Mouse (Mus musculus) heart, embryonic 12.5 days (tissue): ENCODE measurements at regions not wholly inside any gene's neighbourhood (a gene's known extent, or its start where the extent isn't known, plus 50 kb on each side); places are given as distances from the start of the nearest gene placed in this dataset. TPM values are rescaled to one million over a fixed set of nuclear protein-coding genes. Genes with fewer than 3 reads are reported as not detected.

Source experiments
- ATAC-seq: fragments of 200-750 bp; cut with Nextera tagmentation; 2 replicates; pipeline ENCODE4 v1.8.0; 2017; ENCODE audit warnings: moderate TSS enrichment, moderate library complexity; ENCODE audit not compliant: insufficient number of reproducible peaks, low FRiP score
- H3K27ac ChIP-seq: fragments of 300-500 bp; sonication (generic); 2 replicates; pipeline ENCODE4 v1.5.1; 2016; ENCODE audit warnings: mild to moderate bottlenecking, moderate library complexity; ENCODE audit not compliant: poor library complexity, severe bottlenecking
- H3K27me3 ChIP-seq: fragments of 300-500 bp; sonication (generic); replicated peaks from 2 replicates; pipeline ENCODE4 v1.6.1; 2016; ENCODE audit warnings: mild to moderate bottlenecking, moderate library complexity
- H3K36me3 ChIP-seq: fragments of 300-500 bp; sonication (generic); 2 replicates; pipeline ENCODE4 v1.6.1; 2016; ENCODE audit warnings: mild to moderate bottlenecking, moderate library complexity
- H3K4me1 ChIP-seq: fragments of 300-500 bp; sonication (generic); replicated peaks from 2 replicates; pipeline ENCODE4 v1.6.1; 2016; ENCODE audit warnings: mild to moderate bottlenecking
- H3K4me2 ChIP-seq: fragments of 300-500 bp; sonication (generic); 2 replicates; pipeline ENCODE4 v1.6.1; 2016; ENCODE audit warnings: mild to moderate bottlenecking, moderate library complexity
- H3K4me3 ChIP-seq: fragments of 300-500 bp; sonication (generic); 2 replicates; pipeline ENCODE4 v1.5.1; 2016; ENCODE audit warnings: mild to moderate bottlenecking
- H3K9ac ChIP-seq: fragments of 300-500 bp; sonication (generic); 2 replicates; pipeline ENCODE4 v1.6.1; 2016; ENCODE audit warnings: mild to moderate bottlenecking, moderate library complexity
- H3K9me3 ChIP-seq: fragments of 300-500 bp; sonication (generic); replicated peaks from 2 replicates; pipeline ENCODE4 v1.6.1; 2016; ENCODE audit warnings: mild to moderate bottlenecking, moderate library complexity
- WGBS: fragments of 180-500 bp; shearing (Covaris S2); methylation state at CpG from one replicate; pipeline ENCODE4 v1.1.7; 2016; 5-methylcytosine and 5-hydroxymethylcytosine counted together
- microRNA-seq: library from miRNA; unstranded; fragments of <30 nt; microRNA quantifications from one replicate; pipeline ENCODE4, GENCODE M21; 2017

GRCm38 (mm10) chr14:109802522-109803126, 888.7 kb upstream of the Slitrk1 start:
- H3K9ac ChIP-seq: no peak overlapping the region
- no peak for ATAC-seq
- H3K36me3 ChIP-seq: no peaks in the 10 kb centered on the region
- H3K27me3 ChIP-seq: no peaks in the 10 kb centered on the region
- no peaks in the 10 kb centered on the region for H3K4me1 ChIP-seq
- no peak overlapping the region for H3K4me2 ChIP-seq
- 75% methylated on average over 3 of the region's 3 CpGs for WGBS
- no peak overlapping the region for H3K4me3 ChIP-seq
- no peaks in the 10 kb centered on the region for H3K9me3 ChIP-seq
- H3K27ac ChIP-seq: no peak overlapping the region

GRCm38 (mm10) chr14:109772246-109772645, 858.3 kb upstream of the Slitrk1 start:
- Histone ChIP-seq H3K4me1 (no peaks in the 10 kb centered on the region), H3K9me3 (no peaks in the 10 kb centered on the region), H3K4me3 (no peak overlapping the region), H3K4me2 (no peak overlapping the region), H3K27me3 (no peaks in the 10 kb centered on the region), H3K36me3 (no peaks in the 10 kb centered on the region), H3K27ac (no peak overlapping the region), H3K9ac (no peak overlapping the region)
- ATAC-seq: no peak
- WGBS: 74% methylated on average over 1 of the region's 1 CpGs

GRCm38 (mm10) chr14:109760892-109761291, 846.9 kb upstream of the Slitrk1 start:
- H3K9ac ChIP-seq: no peak overlapping the region
- no peaks in the 10 kb centered on the region for H3K4me1 ChIP-seq
- WGBS: 92% methylated on average over 1 of the region's 1 CpGs
- no peak overlapping the region for H3K4me3 ChIP-seq
- no peak overlapping the region for H3K27ac ChIP-seq
- no peaks in the 10 kb centered on the region for H3K9me3 ChIP-seq
- no peaks in the 10 kb centered on the region for H3K27me3 ChIP-seq
- H3K4me2 ChIP-seq: no peak overlapping the region
- ATAC-seq: no peak
- no peaks in the 10 kb centered on the region for H3K36me3 ChIP-seq

Small RNA genes lying in the stretch of these regions (microRNA-seq; reads per million reads assigned to microRNA genes)
- not detected for gene Gm24369
